Mouse (Mus musculus): ENCODE data around the gene Itgb7. TPM values are rescaled to one million over a fixed set of nuclear protein-coding genes. Genes with fewer than 3 reads are reported as not detected.

Itgb7 gene
- total RNA-seq (2015; ENCODE audit: low replicate concordance) (36.8 and 55.3 TPM in 2 replicates), total RNA-seq (2017; ENCODE audit: low replicate concordance) (31.0 and 35.5 TPM in 2 replicates)

DNA sequence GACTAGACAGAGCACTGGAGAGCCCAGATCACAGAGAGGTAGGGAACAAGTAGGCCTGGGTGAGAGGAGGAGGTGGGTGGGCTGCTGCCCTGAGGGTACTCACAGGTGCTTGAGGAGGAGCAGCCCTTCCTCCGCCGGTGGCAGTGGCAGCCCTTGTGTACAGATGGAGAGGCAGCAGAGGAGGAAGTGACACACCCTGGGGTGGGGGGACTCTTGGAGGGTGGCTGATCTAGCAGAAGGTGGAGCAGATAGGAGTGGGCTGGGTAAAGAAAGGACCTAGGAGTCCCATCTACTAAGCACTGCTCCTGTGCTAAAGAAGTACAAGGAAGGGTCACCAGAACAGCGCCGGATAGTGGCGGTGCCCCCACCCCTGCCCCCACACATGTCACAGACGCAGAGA is at the start of gene Itgb7:
Gene Itgb7, minus strand, starts transcription at position 197 of the 400 bp plus-strand sequence.
- ATAC-seq (replicated peaks; ENCODE audit: low FRiP score, poor library complexity, severe bottlenecking), result peak; percentile 65

DNA sequence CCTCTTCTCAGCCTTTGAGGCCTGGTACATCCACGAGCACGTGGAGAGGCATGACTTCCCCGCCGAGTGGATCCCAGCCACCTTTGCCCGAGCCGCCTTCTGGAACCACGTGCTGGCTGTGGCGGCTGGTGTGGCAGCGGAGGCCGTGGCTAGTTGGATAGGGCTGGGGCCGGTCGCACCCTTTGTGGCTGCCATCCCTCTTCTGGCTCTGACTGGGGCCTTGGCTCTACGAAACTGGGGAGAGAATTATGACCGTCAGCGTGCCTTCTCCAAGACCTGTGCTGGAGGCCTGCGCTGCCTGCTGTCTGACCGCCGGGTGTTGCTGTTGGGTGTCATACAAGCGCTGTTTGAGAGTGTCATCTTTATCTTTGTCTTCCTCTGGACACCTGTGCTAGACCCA is 48.9 kb upstream of the Itgb7 start:
- no peak for ATAC-seq (replicated peaks; ENCODE audit: low FRiP score, poor library complexity, severe bottlenecking)

DNA sequence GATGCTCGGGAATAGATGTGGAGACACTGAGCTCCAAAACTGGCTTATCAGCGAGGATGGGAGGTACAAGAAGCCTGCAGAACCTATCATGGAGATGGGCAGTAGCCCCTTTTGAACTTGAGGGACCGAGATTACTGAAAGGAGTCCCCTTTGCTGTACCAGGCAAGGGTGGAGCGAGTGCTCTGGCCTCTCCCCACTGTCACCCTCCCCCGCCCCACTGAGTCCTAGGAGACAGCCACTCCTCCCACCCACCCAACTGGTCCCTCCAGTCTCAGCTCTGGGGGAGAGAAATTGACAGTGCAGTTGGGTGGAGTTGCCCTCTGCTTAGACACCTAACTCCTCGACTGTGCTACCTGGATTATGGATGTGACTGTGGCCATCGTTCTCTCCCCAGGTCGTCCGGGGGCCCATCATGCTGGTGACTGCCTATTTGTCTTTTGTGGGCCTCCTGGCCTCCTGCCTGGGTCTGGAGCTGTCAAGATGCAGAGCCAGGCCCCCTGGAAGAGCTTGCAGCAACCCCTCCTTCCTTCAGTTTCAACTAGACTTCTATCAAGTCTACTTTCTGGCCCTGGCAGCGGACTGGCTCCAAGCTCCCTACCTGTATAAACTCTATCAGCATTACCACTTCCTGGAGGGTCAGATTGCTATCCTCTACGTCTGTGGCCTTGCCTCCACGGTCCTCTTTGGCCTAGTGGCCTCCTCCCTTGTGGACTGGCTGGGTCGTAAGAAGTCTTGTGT is 48.2 kb upstream of the Itgb7 start:
- ATAC-seq (replicated peaks; ENCODE audit: low FRiP score, poor library complexity, severe bottlenecking), result peak; percentile 11; the same call in 1 of the 2 replicates

DNA sequence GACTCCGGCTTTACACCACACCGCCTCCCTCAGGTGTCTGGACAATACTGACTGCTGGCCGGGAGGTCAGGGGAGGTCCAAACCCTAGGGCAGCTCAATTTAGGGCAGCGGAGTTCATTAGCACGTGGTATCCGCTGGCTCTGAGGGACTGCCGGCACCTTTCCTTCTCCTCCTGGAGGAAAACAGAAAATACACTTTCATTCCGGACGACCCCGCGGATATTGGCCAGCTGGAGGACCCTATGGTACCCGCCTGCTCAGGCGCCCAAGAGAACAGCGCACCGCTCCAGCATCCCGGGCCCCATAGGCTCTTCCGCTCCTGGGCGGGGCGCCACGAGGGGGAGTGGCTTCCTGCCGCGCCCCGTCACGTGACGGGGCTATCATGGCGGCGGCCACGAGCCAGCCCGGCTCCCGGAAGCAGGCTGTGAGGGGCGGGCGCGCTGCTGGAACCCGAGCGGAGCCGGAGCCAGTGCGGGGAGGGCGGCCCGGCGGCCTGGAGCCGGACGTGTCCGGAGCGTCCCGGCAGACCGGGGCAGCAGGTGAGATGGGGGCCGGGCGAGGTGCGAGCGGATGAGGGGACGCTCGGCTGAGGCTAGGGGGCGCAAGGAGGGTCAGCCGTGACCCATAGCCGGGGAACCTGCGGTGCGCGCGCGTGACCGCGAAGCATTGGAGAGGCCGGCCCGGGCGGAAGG is 47.5 kb upstream of the Itgb7 start, which contains the start of gene Mfsd5:
Gene Mfsd5, plus strand, starts transcription at position 363 of the 691 bp plus-strand sequence.
- peak; percentile 95 for ATAC-seq (replicated peaks; ENCODE audit: low FRiP score, poor library complexity, severe bottlenecking)

DNA sequence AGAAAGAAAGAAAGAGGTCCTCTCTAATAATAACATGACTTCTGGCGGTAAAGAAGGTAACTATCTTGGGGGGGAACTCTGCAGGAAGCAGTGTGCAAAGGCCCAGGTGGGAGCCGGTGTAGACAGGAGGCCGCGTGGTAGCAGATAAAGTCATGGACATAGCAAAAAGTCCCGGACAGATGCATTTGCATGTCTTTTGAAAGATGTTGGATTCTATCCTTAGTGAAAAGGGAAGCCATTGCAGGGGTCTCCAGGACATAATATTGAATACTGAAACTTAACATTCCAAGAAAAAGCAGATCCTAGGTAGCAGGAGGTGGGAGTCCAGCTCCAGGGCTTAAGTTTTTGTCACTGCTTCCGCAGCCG is 47.0 kb upstream of the Itgb7 start:
- ATAC-seq (replicated peaks; ENCODE audit: low FRiP score, poor library complexity, severe bottlenecking), result no peak

DNA sequence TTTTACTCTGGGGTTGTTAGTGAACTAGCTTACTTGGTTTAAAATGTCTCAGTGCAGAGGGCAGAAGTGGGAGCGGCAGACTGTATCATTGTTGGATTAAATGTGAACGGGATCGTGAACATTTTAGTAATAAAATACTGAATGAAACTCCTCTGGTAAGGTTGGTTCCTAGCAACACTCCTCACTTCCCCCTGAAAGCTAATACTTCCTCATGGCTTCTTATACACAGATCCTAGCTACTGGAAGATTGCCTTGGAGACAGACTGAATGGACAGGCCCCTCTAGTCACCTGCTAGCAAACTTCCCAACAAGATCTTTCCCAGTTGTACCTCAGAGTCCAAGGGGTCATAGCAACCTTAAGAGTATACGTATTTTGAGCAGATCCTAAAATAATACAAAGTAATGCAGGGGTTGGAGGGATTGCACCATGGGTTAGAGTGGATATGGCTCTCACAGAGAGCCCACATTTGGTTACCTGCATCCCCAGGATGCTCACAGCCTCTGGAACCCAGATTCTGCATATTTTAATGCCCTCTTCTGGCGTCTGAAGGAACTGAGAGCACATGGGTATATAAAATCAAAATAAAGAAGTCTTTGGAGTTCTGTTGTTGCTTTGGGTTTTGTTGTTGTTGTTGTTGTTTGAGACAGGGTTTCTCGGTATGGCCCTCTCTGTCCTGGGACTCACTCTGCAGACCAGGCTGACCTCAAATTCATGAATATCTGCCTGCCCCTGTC is 42.4 kb upstream of the Itgb7 start:
- ATAC-seq (replicated peaks; ENCODE audit: low FRiP score, poor library complexity, severe bottlenecking), result no peak

DNA sequence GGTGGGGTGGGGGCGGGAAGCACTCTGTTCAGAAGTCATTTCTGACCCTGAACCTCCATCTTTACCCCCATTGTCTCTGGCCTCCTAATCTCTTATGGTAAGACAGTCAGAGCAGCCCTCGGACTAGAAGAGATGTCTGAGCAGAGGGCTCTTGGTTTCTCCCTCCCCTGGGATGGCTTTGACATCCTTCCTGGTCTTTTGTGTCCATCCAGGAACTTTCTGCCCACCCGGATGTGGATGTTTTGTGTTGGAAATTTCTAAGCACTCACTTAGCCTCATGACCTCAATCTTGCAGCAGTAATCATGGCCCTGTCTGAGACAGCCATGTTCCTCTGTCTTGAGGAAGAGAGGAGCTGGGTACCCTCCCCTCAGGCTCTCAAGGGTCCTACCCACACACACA is 39.7 kb upstream of the Itgb7 start:
- no peak for ATAC-seq (replicated peaks; ENCODE audit: low FRiP score, poor library complexity, severe bottlenecking)

DNA sequence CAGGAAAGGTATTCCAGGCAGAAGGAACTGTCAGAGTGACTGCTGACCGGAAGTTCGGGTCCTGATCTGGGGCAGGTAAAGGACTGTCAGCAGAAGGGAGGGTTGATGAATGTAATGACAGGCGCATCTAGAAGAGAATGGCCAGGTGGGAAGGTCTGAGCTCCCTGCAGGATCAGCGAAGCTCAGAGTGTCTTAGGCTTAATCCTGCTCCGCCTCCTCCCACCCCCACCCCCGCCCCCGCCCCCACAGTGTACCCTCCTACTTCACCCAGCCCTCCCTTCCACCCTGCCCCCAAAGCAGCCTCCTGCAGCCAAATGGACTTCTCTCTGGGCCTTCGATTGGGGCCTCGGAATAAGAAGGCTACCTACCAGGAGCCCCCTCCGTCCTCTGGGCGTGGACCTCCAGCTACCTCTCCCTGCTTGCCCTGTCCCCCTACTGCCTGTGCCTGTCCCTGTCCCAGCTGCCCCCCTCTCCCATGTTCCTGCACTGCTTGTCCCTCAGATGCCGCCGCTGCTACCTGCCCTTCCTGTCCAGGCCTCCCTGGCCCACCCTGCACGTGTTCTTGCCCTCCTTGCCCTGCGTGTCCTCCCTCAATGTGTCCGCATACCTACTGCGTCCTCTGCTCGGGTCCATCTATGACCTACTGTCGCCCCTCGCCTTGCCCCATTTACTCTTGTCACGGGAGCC is 38.7 kb upstream of the Itgb7 start, which contains the start of gene Gm9918:
Gene Gm9918, plus strand, starts transcription at position 290 of the 687 bp plus-strand sequence.
- no peak for ATAC-seq (replicated peaks; ENCODE audit: low FRiP score, poor library complexity, severe bottlenecking)

DNA sequence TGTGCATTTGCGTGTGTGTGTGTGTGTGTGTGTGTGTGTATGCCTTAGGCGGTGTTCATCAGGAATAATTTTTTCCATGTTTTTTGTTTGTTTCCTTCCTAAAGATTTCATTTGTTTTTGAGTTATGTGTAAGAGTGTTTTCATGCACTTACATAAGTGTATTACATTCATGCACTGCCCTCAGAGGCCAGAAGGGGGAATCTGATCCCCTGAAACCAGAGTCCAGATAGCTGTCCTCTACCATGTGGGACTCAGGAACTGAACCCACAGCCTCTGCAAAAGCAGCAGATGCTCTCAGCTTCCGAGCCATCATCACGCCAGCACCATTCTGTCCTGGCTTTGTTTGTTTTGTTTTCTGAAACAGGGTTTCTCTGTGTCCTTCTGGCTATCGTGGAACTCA is 33.8 kb upstream of the Itgb7 start:
- no peak for ATAC-seq (replicated peaks; ENCODE audit: low FRiP score, poor library complexity, severe bottlenecking)

DNA sequence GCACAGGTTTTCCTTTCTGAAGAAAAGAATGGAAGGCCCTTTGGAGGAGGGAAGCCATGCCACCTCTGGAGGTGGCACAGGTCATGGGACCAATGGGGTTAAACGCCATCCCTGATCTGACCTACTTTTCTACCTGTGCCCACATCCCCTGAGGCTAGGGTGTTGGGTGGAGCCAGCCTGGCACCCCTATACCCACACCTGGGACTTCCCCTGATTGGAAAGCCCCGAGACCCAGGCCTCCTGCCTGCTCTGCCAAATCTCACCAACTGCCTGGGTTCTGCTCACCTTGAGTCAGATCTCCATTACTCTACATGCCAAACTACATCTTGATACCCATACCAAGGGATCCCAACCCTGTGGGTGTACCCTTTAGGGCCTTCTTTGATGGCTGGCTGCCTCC is 31.3 kb upstream of the Itgb7 start:
- ATAC-seq (replicated peaks; ENCODE audit: low FRiP score, poor library complexity, severe bottlenecking), result no peak

DNA sequence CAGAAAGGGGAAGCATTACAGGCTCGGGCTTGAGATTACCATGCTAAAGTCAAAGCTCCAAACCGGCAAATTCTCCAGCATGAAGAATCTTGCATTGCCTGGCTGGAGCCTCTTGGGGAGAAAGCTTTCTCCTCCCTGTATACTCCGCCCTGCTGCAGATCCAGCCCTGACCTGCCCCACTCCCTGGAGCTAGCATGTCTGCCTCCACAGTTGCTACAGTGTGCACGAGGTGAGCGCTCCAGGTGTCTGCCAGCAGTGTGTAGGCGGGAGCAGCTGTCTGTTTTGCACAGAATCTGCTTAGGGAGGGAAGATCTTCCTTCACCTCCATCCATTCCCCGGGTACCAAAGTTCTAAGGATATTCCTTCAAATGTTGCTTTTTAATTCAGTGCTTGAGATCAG is 30.8 kb upstream of the Itgb7 start:
- no peak for ATAC-seq (replicated peaks; ENCODE audit: low FRiP score, poor library complexity, severe bottlenecking)

DNA sequence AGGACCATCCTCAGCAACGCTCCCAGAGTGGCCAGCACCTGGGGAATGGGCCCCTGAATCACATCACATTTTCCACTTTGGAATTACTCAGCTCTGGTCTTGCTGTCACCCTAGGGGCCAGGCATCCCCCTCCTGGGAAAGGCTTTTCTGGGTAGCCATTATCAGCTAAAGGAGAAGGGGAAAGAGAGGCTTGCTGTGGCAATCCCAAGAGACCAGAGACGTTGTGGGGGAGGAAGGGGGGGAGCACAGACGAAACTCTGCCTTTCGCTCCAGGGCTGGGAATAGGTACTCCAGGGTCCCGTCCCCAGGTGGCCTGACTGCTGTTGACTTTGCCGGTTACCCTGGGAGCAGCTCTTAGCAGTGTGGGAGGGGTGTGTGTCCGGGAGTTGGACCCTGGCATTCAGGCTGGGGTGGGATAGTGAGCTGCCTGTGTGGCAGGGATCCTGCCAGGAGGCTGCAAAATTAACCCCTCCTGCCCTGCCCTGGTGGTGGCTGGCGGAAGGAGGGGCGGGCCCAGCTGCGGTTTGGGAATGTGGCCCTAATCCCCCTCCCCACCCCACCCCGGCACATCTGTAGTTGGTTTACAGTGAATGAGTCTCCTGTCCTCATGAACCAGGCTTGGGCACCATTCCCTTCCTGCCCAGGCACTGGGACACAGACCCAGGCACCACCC is 27.0 kb upstream of the Itgb7 start:
- ATAC-seq (replicated peaks; ENCODE audit: low FRiP score, poor library complexity, severe bottlenecking), result no peak

DNA sequence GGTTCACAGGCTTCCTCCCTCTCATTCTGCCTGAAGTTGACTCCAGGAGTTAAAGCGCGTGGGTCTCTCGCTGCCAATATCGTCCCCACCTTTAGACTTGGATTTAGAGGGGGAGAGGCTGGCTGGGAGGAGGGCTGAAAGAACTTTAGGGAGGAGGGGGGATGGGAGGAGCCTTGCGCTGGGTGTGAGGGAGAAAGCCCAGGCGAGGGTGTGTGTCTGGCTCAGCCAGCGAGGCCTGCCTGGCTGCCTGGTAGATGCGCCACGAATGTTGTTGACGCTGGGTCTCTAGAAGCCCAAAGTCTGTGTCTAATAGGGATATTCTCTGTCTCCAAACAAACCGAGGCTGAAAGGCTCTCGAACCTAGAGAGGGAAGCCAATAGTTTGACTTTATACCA is 26.3 kb upstream of the Itgb7 start:
- no peak for ATAC-seq (replicated peaks; ENCODE audit: low FRiP score, poor library complexity, severe bottlenecking)

DNA sequence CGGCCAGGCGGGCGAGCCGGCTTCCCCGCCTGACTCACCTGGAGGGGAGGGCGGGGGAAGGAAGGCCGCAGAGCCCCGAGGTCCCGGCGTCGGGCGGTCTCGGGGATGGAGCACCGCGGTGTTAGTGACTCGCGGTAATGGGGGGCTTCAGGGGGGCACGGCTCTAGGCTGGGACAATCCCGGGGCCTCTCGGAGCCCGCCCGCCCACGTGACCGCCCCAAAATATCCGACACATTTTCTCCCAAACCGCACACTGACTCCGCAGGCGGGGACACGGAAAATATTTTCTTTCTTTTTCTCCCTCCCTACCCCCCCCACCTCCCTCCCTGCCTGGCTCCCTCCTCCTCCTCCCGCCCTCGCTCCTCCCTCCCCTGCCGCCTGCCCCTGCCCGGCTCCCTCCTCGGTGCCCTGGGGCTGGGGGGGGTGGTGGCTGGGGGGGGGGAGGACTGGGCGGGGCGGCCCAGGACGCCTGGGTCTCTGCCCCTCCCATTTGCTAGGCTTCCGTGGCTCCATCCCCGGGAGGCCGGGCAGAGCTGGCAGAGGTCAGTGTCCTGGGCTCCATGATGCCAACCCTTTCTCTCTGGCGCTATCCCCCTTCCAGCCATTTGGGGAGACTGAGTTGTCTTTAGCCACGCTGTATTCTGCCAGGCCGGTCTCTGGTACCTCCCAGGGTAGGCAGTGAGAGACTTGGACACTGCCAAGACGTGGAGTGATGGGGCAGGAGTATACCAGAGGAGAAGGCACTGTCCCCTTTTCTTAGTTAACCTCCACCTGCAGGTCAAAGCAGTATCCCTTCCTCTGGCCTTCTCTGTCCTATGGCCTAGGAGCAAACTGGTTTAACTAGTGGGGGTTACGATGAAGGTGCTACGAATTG is 25.7 kb upstream of the Itgb7 start, which contains the start of gene Rarg:
Gene Rarg, minus strand, starts transcription at position 316 of the 874 bp plus-strand sequence.
- ATAC-seq (replicated peaks; ENCODE audit: low FRiP score, poor library complexity, severe bottlenecking), result no peak

DNA sequence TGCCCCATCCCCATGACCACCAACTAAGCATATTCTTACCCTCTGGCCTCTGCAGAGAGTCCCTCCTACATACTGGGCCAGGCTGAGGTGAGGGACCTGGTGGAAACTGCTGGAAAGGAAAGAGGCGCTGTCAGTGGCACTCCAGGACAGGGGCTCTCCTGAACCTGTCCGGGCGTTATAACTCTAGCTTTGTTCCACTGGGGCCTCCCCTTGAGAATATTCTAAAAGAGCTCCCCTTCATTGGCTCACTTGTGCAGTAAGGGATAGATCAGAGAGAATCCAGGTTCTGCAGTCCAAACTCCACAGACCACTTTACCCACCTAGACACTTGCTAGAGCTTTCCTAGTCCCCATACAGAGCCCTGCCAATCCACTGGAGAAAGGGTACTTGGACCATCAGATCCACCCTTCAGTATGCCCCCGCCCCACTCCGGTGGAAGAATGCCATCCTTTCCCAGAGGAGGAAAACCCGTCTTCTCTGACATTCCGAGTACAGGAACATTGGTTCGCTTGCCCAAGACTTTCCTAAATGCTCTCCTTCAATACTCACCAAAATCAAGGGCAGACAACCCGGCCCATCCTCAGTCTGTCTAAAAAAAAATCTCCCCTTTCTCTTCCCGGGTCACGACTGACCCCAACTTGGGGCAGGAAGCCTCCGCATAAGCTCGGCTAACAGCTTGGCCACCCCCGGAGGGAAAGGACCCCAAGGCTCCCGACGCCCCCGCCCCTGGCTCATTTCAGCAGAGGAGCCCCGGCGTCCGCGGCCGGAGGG is 24.9 kb upstream of the Itgb7 start:
- no peak for ATAC-seq (replicated peaks; ENCODE audit: low FRiP score, poor library complexity, severe bottlenecking)

DNA sequence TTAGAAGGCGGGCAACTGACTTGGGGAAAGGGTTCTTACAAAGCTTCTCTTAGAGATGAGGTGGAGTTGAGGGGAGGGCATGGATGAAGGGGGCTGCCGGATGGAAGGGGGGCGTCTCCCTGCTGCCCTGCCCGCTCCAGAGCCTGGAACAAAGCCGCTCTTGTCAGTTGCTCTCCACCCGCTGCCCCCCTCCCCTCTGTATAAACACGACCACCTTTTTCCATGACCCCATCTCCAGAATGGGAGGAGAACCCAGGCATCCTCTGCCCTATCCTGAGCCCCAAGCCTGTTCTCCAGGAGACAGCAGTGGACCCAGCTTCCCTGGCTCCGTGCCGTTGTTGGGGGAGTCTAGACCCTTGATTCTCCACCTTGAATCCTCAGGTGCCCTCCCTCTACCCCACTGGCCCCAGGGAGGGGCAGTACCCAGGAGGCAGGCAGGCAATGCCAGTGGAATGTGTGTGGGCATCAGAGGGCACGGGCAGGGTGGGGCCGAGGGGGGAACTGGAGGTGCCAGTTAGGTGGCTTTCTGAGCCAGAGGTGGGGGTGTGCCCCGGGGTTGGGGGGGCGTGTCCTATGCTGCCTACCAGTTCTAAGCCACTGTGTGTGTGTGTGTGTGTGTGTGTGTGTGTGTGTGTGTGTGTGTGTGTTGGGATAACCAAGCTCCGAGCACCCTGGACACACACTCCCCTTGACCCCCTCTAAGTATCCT is 24.0 kb upstream of the Itgb7 start:
- no peak for ATAC-seq (replicated peaks; ENCODE audit: low FRiP score, poor library complexity, severe bottlenecking)

DNA sequence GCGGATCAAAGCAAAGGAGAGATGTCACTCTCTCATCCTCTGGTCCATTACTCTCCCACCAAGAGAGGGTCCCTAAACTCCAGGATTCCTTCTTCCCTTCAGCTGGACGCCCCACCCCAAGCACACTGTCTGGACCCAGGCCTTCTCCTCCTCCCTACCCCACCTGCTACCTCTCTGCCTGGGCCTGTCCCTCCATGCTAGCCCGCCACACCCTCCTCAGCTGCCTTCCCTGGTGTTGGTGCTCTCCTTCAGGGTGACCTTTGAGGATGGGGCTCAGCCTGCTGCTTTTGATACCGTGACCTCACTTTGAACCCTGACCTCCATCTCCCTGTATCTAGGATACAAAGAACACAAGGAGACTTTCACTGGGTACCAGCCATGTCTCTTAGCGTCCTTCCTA is 18.8 kb upstream of the Itgb7 start:
- no peak for ATAC-seq (replicated peaks; ENCODE audit: low FRiP score, poor library complexity, severe bottlenecking)

All from erythroblast, adult 5-6 weeks (primary cell).